Mouse (Mus musculus): Measurements from ENCODE around the gene Gpr137. TPM values are rescaled to one million over a fixed set of nuclear protein-coding genes. Genes with fewer than 3 reads are reported as not detected.

Gene Gpr137
- polyA plus RNA-seq, 1 experiment from 2014 or later = 67.1 TPM

DNA sequence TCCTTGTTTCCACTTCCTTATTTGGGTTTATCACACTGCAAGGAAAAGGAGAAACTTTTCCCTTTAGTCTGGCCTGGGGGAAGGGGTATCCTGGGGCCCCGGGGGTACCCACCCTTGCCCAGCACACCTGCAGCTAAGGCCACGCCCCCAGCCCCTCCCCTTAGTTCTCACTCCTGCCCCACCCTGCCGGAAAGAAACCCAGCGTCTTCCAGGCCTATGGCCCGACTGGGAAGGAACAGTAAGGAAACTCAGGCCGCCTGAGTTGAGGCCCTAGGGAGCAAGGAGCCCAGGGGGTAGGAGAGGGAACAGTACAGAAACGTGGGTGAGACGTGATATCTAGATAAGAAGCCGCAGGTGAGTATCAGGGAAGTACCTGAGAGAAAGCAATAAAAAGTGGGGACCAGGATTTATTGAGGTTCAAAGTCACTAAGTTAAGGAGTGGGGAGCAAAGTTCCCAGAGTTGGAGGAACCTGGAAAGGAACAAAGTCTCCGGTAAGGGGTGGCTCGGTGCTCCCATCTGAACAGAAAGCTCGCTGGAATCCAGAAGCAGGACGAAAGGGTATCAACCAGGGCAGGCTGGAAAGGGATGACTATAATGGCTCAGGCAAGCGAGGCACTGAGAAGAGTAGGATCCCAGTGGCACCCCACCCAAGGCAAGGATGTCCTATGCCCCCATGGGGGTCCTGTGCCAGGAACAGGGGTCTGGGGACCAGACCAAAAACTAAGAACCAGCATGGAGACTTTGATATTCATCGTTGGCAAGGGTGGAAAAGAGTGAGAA lies 26.4 kb upstream of the Gpr137 start:
- H3K9ac ChIP-seq (ENCODE audit: low read depth, low read length) = peak overlapping the region; percentile 7; the same call in 1 of the 2 replicates
- 15% methylated on average over 15 of the region's 15 CpGs for WGBS
- no peak for ATAC-seq

DNA sequence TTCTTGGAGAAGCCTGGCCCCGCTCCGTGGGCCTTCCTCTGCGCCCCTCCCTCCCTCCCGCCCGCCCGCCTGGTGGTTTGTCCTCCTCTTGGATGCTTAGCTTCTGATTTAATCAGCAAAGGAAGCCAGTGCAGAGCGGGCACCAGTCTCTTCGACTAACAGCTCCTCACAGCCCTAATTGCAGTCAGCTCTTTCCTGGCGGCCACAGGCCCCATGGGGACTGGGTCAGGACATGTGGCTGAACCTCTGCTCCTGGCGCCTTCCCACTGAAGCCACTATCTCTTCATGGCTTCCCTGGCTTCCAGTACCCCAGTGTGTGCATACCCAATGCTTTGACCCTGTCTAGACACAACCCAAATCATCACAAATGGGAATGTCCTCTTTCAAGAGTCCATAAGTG lies 14.2 kb upstream of the Gpr137 start:
- WGBS = 85% methylated on average over 10 of the region's 10 CpGs
- H3K4me2 ChIP-seq (ENCODE audit: low read length) = no peak overlapping the region
- no peak overlapping the region for H3K9ac ChIP-seq (ENCODE audit: low read depth, low read length)
- no peak overlapping the region for H3K27ac ChIP-seq (ENCODE audit: low read depth, low read length)
- H3K36me3 ChIP-seq (ENCODE audit: control insufficient read depth, insufficient read depth, low read length) = peaks cover 6% of the 10 kb centered on the region; the same call in 1 of the 2 replicates
- H3K4me1 ChIP-seq (ENCODE audit: control insufficient read depth, insufficient read depth, low read depth, low read length) = peaks cover 11% of the 10 kb centered on the region
- H3K9me3 ChIP-seq (ENCODE audit: control insufficient read depth, low read length) = no peaks in the 10 kb centered on the region
- no peaks in the 10 kb centered on the region for H3K27me3 ChIP-seq (replicated peaks; ENCODE audit: control insufficient read depth, insufficient read depth, low read length)
- no peak overlapping the region for H3K4me3 ChIP-seq (ENCODE audit: low read length)
- no peak for ATAC-seq

More for the DNA sequence above, 26.4 kb upstream of the Gpr137 start:
- peaks cover 10% of the 10 kb centered on the region for H3K27me3 ChIP-seq (replicated peaks; ENCODE audit: control insufficient read depth, insufficient read depth, low read length)
- H3K27ac ChIP-seq (ENCODE audit: low read depth, low read length) = no peak overlapping the region
- H3K4me3 ChIP-seq (ENCODE audit: low read length) = peak overlapping the region; percentile 49
- no peaks in the 10 kb centered on the region for H3K9me3 ChIP-seq (ENCODE audit: control insufficient read depth, low read length)
- H3K4me2 ChIP-seq (ENCODE audit: low read length) = peak overlapping the region; percentile 54
- H3K4me1 ChIP-seq (ENCODE audit: control insufficient read depth, insufficient read depth, low read depth, low read length) = peaks cover 11% of the 10 kb centered on the region
- H3K36me3 ChIP-seq (ENCODE audit: control insufficient read depth, insufficient read depth, low read length) = no peaks in the 10 kb centered on the region

DNA sequence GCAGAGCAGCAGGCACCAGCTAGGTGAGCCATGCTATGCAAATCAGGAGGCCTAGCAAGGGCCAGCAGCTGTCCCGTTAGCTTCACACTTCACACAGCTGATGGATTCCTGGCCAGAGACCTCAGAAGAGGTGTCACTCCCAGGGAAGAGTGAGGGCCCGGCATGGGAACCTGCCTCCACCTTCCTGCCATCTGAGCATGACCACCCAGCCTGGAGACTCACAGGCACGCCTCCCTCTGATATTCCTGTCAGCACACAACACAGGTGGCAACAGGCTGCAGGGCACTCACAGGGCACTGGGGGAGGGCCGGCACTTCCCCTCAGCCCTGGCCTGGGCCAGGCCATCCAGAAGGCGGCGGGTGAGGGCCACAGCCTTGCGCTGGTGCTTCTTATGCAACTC lies 13.1 kb upstream of the Gpr137 start:
- no peaks in the 10 kb centered on the region for H3K27me3 ChIP-seq (replicated peaks; ENCODE audit: control insufficient read depth, insufficient read depth, low read length)
- 96% methylated on average over 7 of the region's 7 CpGs for WGBS
- no peak overlapping the region for H3K9ac ChIP-seq (ENCODE audit: low read depth, low read length)
- H3K4me2 ChIP-seq (ENCODE audit: low read length) = no peak overlapping the region
- ATAC-seq = no peak
- H3K4me3 ChIP-seq (ENCODE audit: low read length) = no peak overlapping the region
- peaks cover 6% of the 10 kb centered on the region; the same call in 1 of the 2 replicates for H3K36me3 ChIP-seq (ENCODE audit: control insufficient read depth, insufficient read depth, low read length)
- peaks cover 11% of the 10 kb centered on the region for H3K4me1 ChIP-seq (ENCODE audit: control insufficient read depth, insufficient read depth, low read depth, low read length)
- no peaks in the 10 kb centered on the region for H3K9me3 ChIP-seq (ENCODE audit: control insufficient read depth, low read length)
- H3K27ac ChIP-seq (ENCODE audit: low read depth, low read length) = no peak overlapping the region

DNA sequence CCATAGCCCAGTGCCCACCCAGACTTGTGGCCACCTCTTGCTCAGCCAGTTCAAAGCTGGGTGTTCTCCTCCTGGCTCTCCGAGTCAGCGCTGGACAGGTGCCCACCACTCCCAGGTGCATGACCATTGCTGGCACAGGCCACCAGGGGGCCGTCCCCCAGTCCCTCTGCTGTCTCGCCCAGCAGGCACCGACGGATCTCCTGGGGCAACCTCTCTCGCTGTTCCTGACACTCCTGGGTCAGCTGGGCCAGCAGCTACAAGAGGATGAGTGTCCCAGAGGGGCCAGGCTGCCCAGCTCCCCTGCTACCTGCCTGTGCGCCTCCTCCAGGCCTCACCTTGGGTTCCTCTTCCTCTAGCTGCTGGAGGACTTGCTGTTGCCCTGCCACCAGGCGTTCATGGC lies 11.8 kb upstream of the Gpr137 start:
- Histone ChIP-seq H3K4me1 (ENCODE audit: control insufficient read depth, insufficient read depth, low read depth, low read length) (peaks cover 19% of the 10 kb centered on the region), H3K27ac (ENCODE audit: low read depth, low read length) (no peak overlapping the region), H3K4me3 (ENCODE audit: low read length) (no peak overlapping the region), H3K9me3 (ENCODE audit: control insufficient read depth, low read length) (no peaks in the 10 kb centered on the region), H3K27me3 (replicated peaks; ENCODE audit: control insufficient read depth, insufficient read depth, low read length) (no peaks in the 10 kb centered on the region), H3K4me2 (ENCODE audit: low read length) (no peak overlapping the region), H3K9ac (ENCODE audit: low read depth, low read length) (no peak overlapping the region), H3K36me3 (ENCODE audit: control insufficient read depth, insufficient read depth, low read length) (peaks cover 6% of the 10 kb centered on the region; the same call in 1 of the 2 replicates)
- no peak for ATAC-seq
- WGBS = 56% methylated on average over 9 of the region's 9 CpGs

DNA sequence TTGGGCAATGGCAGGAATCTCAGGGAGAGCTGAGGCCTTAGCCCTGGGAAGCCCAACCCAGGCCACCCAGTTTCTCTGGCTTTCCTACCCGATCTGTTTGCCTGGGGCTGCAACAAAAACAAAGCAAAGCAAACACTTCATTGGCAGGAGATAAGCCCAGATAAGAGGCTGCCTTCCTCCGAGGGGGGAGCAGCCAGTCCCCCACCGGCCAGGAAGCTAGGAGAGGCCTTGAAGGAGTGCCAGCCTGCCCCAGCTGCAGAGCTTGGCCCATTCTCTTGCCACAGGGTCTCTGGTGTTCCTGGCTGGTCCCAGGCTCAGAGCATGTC lies 10.4 kb upstream of the Gpr137 start:
- Histone ChIP-seq H3K36me3 (ENCODE audit: control insufficient read depth, insufficient read depth, low read length) (peaks cover 6% of the 10 kb centered on the region; the same call in 1 of the 2 replicates), H3K4me2 (ENCODE audit: low read length) (peak overlapping the region; percentile 98), H3K4me3 (ENCODE audit: low read length) (peak overlapping the region; percentile 61; the same call in 1 of the 2 replicates), H3K9me3 (ENCODE audit: control insufficient read depth, low read length) (no peaks in the 10 kb centered on the region), H3K9ac (ENCODE audit: low read depth, low read length) (peak overlapping the region; percentile 77), H3K4me1 (ENCODE audit: control insufficient read depth, insufficient read depth, low read depth, low read length) (peaks cover 19% of the 10 kb centered on the region), H3K27ac (ENCODE audit: low read depth, low read length) (peak overlapping the region; percentile 96), H3K27me3 (replicated peaks; ENCODE audit: control insufficient read depth, insufficient read depth, low read length) (no peaks in the 10 kb centered on the region)
- no peak for ATAC-seq
- WGBS = 36% methylated on average over 3 of the region's 3 CpGs

DNA sequence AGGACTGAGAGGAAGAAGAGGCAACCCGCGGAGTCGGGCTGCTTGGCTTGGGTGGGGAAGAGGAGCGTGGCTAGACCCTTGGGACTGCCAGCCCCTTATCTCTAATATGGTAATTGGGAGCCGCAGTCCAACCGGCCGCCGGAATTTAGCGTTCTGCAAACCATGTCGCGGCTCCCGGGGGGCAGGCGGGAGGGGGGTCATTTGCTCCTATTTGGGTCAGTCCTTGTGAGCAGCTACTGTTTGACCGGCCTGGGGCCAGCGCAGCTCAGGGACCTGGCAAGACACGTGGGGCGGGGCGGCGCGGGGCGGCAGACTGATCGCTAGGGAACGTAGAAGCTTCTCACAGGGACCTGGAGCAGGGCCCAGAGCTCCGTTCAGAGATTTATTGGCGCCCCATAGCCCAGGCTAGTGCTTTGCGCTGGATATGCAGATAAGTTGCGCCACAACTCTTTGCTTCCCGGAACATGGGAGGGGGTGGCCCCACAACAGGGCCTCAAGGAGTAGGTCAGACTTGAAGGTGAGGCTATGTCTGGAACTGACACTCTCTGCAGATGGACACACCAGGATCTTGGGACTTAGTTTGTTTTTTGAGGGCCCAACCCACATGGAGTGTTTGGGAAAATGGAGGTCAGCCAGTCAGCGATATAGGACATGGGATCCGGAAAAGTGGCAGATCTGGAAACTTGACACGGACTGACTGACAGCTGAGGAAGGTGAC lies 9.9 kb upstream of the Gpr137 start:
- WGBS = 3% methylated on average over 31 of the region's 31 CpGs

DNA sequence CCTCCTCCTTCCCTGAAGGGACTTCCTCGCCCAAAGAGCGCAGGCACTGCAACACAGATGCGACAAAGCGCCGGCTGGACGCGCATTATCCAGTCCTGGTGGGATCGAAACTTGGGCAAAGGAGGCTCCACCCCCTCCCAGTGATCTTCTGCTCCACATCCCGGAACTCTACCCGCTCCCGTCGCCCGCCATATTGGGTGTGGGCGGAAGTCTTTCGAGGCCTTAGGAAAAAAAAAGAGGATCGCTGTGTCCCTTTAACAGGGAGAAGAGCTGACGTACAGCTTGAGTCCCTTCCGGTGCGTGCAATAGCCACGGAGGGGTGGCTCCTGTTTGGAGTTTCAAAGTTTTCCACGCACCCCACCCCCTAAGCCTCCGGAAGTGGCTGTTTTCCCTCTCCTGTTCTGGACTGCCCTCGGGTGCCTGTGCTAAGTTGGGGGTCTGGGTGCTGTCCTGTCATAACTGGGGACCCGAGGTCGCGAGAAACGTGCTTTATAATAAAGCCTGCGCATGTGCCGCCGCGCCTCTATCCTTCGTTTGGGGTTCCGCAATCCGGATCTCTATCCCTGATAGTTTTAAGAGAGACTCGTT lies 9.2 kb upstream of the Gpr137 start:
- Histone ChIP-seq H3K9ac (ENCODE audit: low read depth, low read length) (peak overlapping the region; percentile 81), H3K27ac (ENCODE audit: low read depth, low read length) (peak overlapping the region; percentile 96), H3K27me3 (replicated peaks; ENCODE audit: control insufficient read depth, insufficient read depth, low read length) (no peaks in the 10 kb centered on the region), H3K4me1 (ENCODE audit: control insufficient read depth, insufficient read depth, low read depth, low read length) (peaks cover 19% of the 10 kb centered on the region), H3K36me3 (ENCODE audit: control insufficient read depth, insufficient read depth, low read length) (peaks cover 6% of the 10 kb centered on the region), H3K4me2 (ENCODE audit: low read length) (peak overlapping the region; percentile 98), H3K4me3 (ENCODE audit: low read length) (peak overlapping the region; percentile 61), H3K9me3 (ENCODE audit: control insufficient read depth, low read length) (no peaks in the 10 kb centered on the region)
- ATAC-seq = peak; percentile 88
- WGBS = under 1% methylated on average over 35 of the region's 35 CpGs

More for the DNA sequence above, 9.9 kb upstream of the Gpr137 start:
- peak overlapping the region; percentile 96 for H3K27ac ChIP-seq (ENCODE audit: low read depth, low read length)
- H3K36me3 ChIP-seq (ENCODE audit: control insufficient read depth, insufficient read depth, low read length) = peaks cover 6% of the 10 kb centered on the region
- H3K4me1 ChIP-seq (ENCODE audit: control insufficient read depth, insufficient read depth, low read depth, low read length) = peaks cover 19% of the 10 kb centered on the region
- H3K9me3 ChIP-seq (ENCODE audit: control insufficient read depth, low read length) = no peaks in the 10 kb centered on the region
- peak overlapping the region; percentile 77 for H3K9ac ChIP-seq (ENCODE audit: low read depth, low read length)
- H3K4me2 ChIP-seq (ENCODE audit: low read length) = peak overlapping the region; percentile 98
- no peaks in the 10 kb centered on the region for H3K27me3 ChIP-seq (replicated peaks; ENCODE audit: control insufficient read depth, insufficient read depth, low read length)
- peak; percentile 27 for ATAC-seq
- H3K4me3 ChIP-seq (ENCODE audit: low read length) = peak overlapping the region; percentile 61

DNA sequence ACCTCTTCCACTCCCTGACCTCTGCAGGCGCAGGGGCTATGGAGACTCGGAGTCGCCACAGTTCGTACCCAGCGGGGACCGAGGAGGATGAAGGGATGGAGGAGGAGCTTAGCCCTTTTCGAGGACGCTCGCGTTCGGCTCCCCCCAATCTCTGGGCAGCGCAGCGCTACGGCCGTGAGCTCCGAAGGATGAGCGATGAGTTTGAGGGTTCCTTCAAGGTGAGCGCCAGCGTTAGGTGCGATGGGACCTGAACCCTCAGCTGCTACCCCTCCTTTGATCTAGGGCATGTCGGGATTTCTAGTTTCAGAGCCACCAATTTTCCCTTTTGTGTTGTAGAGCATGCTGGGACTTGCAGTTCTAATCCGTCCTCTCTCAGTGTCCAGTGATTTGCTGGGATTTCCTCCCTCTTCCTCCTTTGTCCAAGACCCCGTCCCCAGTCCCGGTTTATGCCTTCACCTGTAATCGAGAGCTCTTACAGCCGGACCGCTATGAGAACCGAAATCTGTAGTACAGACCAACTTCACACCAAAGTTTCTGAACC lies 8.4 kb upstream of the Gpr137 start:
- H3K9ac ChIP-seq (ENCODE audit: low read depth, low read length) = peak overlapping the region; percentile 81
- WGBS = 0% methylated on average over 28 of the region's 28 CpGs
- ATAC-seq = peak; percentile 40
- H3K9me3 ChIP-seq (ENCODE audit: control insufficient read depth, low read length) = no peaks in the 10 kb centered on the region
- H3K4me1 ChIP-seq (ENCODE audit: control insufficient read depth, insufficient read depth, low read depth, low read length) = peaks cover 19% of the 10 kb centered on the region
- peak overlapping the region; percentile 96 for H3K27ac ChIP-seq (ENCODE audit: low read depth, low read length)
- H3K27me3 ChIP-seq (replicated peaks; ENCODE audit: control insufficient read depth, insufficient read depth, low read length) = no peaks in the 10 kb centered on the region
- H3K4me2 ChIP-seq (ENCODE audit: low read length) = peak overlapping the region; percentile 98
- peaks cover 4% of the 10 kb centered on the region; the same call in 1 of the 2 replicates for H3K36me3 ChIP-seq (ENCODE audit: control insufficient read depth, insufficient read depth, low read length)
- H3K4me3 ChIP-seq (ENCODE audit: low read length) = peak overlapping the region; percentile 61
